Mouse (Mus musculus): Measurements from ENCODE around the gene Spata2. TPM values are rescaled to one million over a fixed set of nuclear protein-coding genes. Genes with fewer than 3 reads are reported as not detected.

The Spata2 gene
- polyA plus RNA-seq, 1 experiment, result 41.8 TPM

Other genes starting within 250 kb of the Spata2 start
- gene B4galt5, start 143.7 kb downstream of the Spata2 start, polyA plus RNA-seq (2012; rRNA removed), result 37.5 and 66.7 TPM in 2 replicates
- 31.9 and 45.7 TPM in 2 replicates for gene Slc9a8, start 71.2 kb downstream of the Spata2 start, polyA plus RNA-seq (2012; rRNA removed)
- 119 and 142 TPM in 2 replicates for gene Rnf114, start 242 bp downstream of the Spata2 start, polyA plus RNA-seq (2012; rRNA removed)
- gene Snai1, start 45.3 kb upstream of the Spata2 start, polyA plus RNA-seq (2012; rRNA removed), result 7.2 and 8.3 TPM in 2 replicates
- 102 and 107 TPM in 2 replicates for gene Ube2v1, start 139.2 kb upstream of the Spata2 start, polyA plus RNA-seq (2012; rRNA removed)
- gene Gm20431, start 168.6 kb upstream of the Spata2 start, polyA plus RNA-seq (2012; rRNA removed), result 1.2 TPM in 1 of 2 replicates, not detected in the other
- gene Cebpb, start 196.0 kb upstream of the Spata2 start, polyA plus RNA-seq (2012; rRNA removed), result 45.2 and 73.4 TPM in 2 replicates
- gene Tmem189, start 196.9 kb upstream of the Spata2 start, polyA plus RNA-seq (2012; rRNA removed), result 19.3 and 20.2 TPM in 2 replicates

Measured in large intestine, adult 2 months (tissue).